Mouse (Mus musculus): ENCODE measurements around the gene Zbtb2.

DNA sequence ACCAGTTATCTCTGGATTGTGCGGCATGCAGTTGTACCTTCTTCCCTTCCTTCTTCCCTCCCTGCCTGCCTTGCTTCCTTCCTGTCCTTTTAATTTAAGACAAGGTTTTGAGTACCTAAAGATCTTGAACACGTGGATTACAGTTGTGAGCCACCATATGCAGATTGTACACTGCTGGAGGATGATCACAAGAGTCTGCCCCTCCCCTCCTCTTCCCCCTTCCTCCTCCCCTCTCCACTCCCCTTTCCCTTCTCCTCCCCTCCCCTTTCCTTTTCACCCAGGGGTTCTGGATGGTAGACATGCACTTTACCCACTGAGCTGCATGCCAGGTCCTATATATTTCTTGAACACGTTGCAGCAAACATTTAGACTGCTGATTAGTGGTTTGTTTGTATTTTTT is 47.5 kb upstream of the Zbtb2 start:
- TF ChIP-seq CTCF (IDR thresholded peaks at IDR 0.05; ENCODE audit: insufficient read depth, low read length) (no peak), POLR2A (IDR thresholded peaks at IDR 0.05; ENCODE audit: borderline replicate concordance, extremely low read depth, low read depth, low read length) (no peak)
